ENCODE assay signal across 15 mouse cellular contexts in the genomic region with DNA sequence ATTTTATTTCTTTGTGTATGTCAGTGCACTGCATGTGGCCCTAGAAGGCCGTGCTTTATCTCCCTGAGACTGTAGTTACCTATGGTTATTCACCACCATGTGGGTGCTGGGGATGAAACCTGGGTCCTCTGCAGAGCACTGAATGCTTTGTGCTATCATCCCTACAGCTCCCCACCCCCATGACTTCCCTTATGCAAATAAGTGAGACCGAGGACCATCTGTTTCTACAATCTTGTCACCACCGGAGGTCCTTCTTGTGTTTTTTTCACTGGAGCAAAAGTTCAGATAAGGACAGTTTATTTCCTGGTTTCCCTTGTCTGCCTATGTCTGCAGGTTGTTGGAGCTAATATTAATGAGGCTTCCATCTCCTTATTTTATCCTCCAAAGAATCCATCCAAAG.
"Had no signal": no experiment of that assay in that cellular context is flagged by ENCODE, and none has a peak within 500 bp of the region (broad histone marks: within the 10 kb centered on the region; RNA-seq: fewer than 3 reads in every experiment).

No protein-coding gene starts in this region.

- H3K4me3 ChIP-seq: lung, embryonic 15.5 days; megakaryocyte, embryonic 14.5 days; midbrain, embryonic 13.5 days; midbrain, embryonic 15.5 days; neural tube, embryonic 12.5 days; stomach, embryonic 15.5 days had no signal

- DNase-seq: lung, adult 2 months; lung, postnatal 14 days; lung, postnatal 36 days; right cerebral cortex, postnatal 14 days; thymus, adult 2 months; thymus, postnatal 25 days; thymus, postnatal 4 days had no signal

- H3K27ac ChIP-seq: lung, embryonic 15.5 days; macrophage; midbrain, embryonic 13.5 days; midbrain, embryonic 15.5 days; neural tube, embryonic 12.5 days; stomach, embryonic 15.5 days; stomach, postnatal 0 days had no signal

- H3K27me3 ChIP-seq: lung, embryonic 15.5 days; megakaryocyte, embryonic 14.5 days; midbrain, embryonic 13.5 days; midbrain, embryonic 15.5 days; neural tube, embryonic 12.5 days; stomach, embryonic 15.5 days had no signal

- H3K9ac ChIP-seq: lung, embryonic 15.5 days; midbrain, embryonic 13.5 days; midbrain, embryonic 15.5 days; neural tube, embryonic 12.5 days; stomach, embryonic 15.5 days had no signal

- H3K9me3 ChIP-seq: lung, embryonic 15.5 days; midbrain, embryonic 13.5 days; midbrain, embryonic 15.5 days; neural tube, embryonic 12.5 days; stomach, embryonic 15.5 days had no signal

- H3K36me3 ChIP-seq: lung, embryonic 15.5 days; midbrain, embryonic 13.5 days; midbrain, embryonic 15.5 days; neural tube, embryonic 12.5 days; stomach, embryonic 15.5 days had no signal

- H3K4me1 ChIP-seq: lung, embryonic 15.5 days; megakaryocyte, embryonic 14.5 days; midbrain, embryonic 13.5 days; midbrain, embryonic 15.5 days; neural tube, embryonic 12.5 days; stomach, embryonic 15.5 days had no signal
